ENCODE assay signal across 14 mouse cellular contexts in the genomic region with DNA sequence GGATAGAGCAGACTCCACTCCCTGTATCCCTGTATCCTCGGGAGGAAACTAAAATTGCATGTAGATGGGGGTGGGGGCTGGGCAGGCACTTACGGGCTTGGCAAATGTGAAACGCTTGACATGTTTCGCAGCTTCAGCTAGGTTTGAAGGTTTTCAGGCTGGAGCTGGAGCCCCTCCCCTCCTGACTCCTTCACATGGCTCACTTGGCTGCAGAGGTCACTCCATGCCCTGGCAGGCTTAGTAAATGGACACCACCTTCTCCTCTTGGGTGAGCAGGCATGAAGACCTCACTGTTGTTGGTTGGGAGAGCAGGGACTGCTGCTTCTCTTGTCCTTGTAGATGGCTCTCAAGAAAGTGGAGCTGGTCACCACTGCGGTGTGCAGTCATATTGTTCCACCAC.
"Had no signal": no experiment of that assay in that cellular context is flagged by ENCODE, and none has a peak within 500 bp of the region (broad histone marks: within the 10 kb centered on the region; RNA-seq: fewer than 3 reads in every experiment).

No protein-coding gene starts in this region.

- H3K9me3 ChIP-seq: limb, embryonic 12.5 days; liver, embryonic 13.5 days; lung, embryonic 15.5 days; midbrain, embryonic 15.5 days; neural tube, embryonic 13.5 days had no signal

- H3K4me2 ChIP-seq: limb, embryonic 12.5 days; liver, embryonic 13.5 days; lung, embryonic 15.5 days; midbrain, embryonic 11.5 days; midbrain, embryonic 15.5 days; neural tube, embryonic 13.5 days had no signal

- ATAC-seq: inflammation-experienced regulatory T-cells, adult 6 months; liver, postnatal 0 days; midbrain, embryonic 15.5 days had no signal

- H3K4me3 ChIP-seq: limb, embryonic 12.5 days; liver, embryonic 13.5 days; lung, embryonic 15.5 days; megakaryocyte, embryonic 14.5 days; midbrain, embryonic 15.5 days; neural tube, embryonic 13.5 days had no signal

- H3K4me1 ChIP-seq: limb, embryonic 12.5 days; lung, embryonic 15.5 days; midbrain, embryonic 15.5 days; neural tube, embryonic 13.5 days had no signal

- H3K36me3 ChIP-seq: limb, embryonic 12.5 days; liver, embryonic 13.5 days; lung, embryonic 15.5 days; midbrain, embryonic 15.5 days; neural tube, embryonic 13.5 days had no signal

- DNase-seq: liver; liver, embryonic 13.5 days; liver, postnatal 0 days; lung, postnatal 14 days; right cerebral cortex, postnatal 14 days; thymus, postnatal 4 days had no signal

- H3K27me3 ChIP-seq: liver, embryonic 13.5 days; lung, embryonic 15.5 days; midbrain, embryonic 15.5 days; neural tube, embryonic 13.5 days had no signal

- H3K9ac ChIP-seq: limb, embryonic 12.5 days; liver, embryonic 13.5 days; liver, postnatal 0 days; lung, embryonic 15.5 days; midbrain, embryonic 15.5 days; neural tube, embryonic 13.5 days had no signal

- H3K27ac ChIP-seq: limb, embryonic 12.5 days; liver, embryonic 13.5 days; lung, embryonic 15.5 days; macrophage; midbrain, embryonic 15.5 days; neural tube, embryonic 13.5 days had no signal
